Mouse (Mus musculus) right cerebral cortex, adult 18-20 months (tissue): ENCODE results near the gene Gm15155.
"Not testable (repeated sequence)": the region's sequence is repeated elsewhere in the genome, so short reads cannot be mapped to it uniquely, and the experiment has no call there.

Source experiments
- DNase-seq: peaks from one replicate; pipeline ENCODE4 v3.0.0; 2022; ENCODE audit warnings: mixed read lengths

The Gm15155 gene

DNA sequence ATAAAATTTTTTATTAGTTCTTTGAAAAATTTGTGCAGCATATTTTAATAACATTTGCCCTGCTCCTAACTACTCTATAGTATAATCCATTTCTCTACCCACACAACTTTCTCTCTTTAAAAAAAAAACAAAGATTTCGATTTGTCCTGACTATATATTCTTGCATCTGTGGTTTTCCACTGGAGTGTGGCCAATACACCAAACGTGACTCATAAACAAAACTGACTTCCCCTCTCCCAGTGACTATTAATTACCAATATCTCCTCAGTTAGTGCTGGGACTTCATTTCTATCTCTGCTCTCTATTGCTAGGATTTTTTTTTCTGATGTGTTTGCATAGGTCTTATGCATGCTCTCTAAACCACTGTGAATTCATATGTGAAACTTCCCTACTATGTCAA is 531.2 kb downstream of the Gm15155 start:
- no peak for DNase-seq

DNA sequence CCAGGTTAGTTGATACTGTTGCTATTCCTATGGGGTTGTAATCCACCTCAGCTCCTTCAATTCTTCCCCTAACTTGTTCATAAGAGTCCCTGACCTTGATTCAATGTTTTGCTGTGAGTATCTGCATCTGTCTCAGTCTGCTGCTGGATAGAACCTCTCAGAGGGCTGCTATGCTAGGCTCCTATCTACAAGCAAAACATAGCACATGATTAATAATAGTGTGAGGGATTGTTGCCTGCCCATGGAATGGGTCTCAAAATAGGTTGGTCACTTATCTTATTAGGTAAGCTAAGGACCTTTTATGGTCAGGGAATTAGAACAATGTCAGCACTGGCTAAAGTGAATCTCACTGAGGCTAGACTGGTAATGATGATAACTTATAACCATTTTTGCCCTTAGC is 547.0 kb downstream of the Gm15155 start:
- DNase-seq: no peak

DNA sequence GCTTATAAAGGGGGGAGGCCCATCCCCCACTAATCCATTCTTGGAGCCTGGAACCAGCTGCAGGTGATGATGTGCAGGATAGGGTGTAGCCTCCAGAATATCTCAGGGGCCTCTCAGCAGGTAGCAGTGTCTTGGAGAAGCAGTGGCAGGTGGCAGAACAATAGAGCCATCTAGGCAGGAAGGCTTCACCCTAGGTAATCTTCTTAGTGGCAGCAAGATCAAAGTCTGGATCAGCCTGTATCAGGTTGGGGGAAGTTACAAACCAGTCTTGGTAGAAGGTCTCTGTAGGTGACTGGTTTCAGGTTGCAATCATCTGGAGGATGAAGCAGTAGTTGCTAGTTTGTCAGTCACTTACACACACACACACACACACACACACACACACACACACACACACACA is 679.3 kb downstream of the Gm15155 start:
- DNase-seq: not testable (repeated sequence)
